Mouse (Mus musculus) lung, embryonic 14.5 days (tissue): ENCODE measurements around the gene Itih3. TPM values are rescaled to one million over a fixed set of nuclear protein-coding genes. Genes with fewer than 3 reads are reported as not detected.

ENCODE experiments used
- ATAC-seq: fragments of 200-750 bp; cut with Nextera tagmentation; 2 replicates; pipeline ENCODE4 v1.8.0; 2017; ENCODE audit warnings: mild to moderate bottlenecking, moderate TSS enrichment, moderate library complexity; ENCODE audit not compliant: insufficient read depth
- DNase-seq: peaks from one replicate; pipeline ENCODE4 v3.0.0-alpha.2; 2015
- H3K27ac ChIP-seq: fragments of 300-500 bp; sonication (generic); 2 replicates; pipeline ENCODE4 v1.5.1; 2014; ENCODE audit warnings: low read depth, mild to moderate bottlenecking, moderate library complexity
- H3K27me3 ChIP-seq: fragments of 300-500 bp; sonication (generic); 2 replicates; pipeline ENCODE4 v1.6.1; 2014; ENCODE audit warnings: low read length, control low read depth; ENCODE audit not compliant: insufficient read depth
- H3K36me3 ChIP-seq: fragments of 300-500 bp; sonication (generic); 2 replicates; pipeline ENCODE4 v1.6.1; 2014; ENCODE audit warnings: control low read depth; ENCODE audit not compliant: insufficient read depth
- H3K4me1 ChIP-seq: fragments of 300-500 bp; sonication (generic); 2 replicates; pipeline ENCODE4 v1.6.1; 2014; ENCODE audit warnings: antibody characterized with exemption, control low read depth; ENCODE audit not compliant: insufficient read depth
- H3K4me2 ChIP-seq: fragments of 300-500 bp; sonication (generic); 2 replicates; pipeline ENCODE4 v1.6.1; 2014; ENCODE audit warnings: mild to moderate bottlenecking
- H3K4me3 ChIP-seq: fragments of 300-500 bp; sonication (generic); 2 replicates; pipeline ENCODE4 v1.5.1; 2014; ENCODE audit warnings: low read depth, low read length
- H3K9ac ChIP-seq: fragments of 300-500 bp; sonication (generic); 2 replicates; pipeline ENCODE4 v1.6.1; 2014
- H3K9me3 ChIP-seq: fragments of 300-500 bp; sonication (generic); 2 replicates; pipeline ENCODE4 v1.6.1; 2016; ENCODE audit warnings: low read depth, low read length, control low read depth
- CTCF ChIP-seq: IDR thresholded peaks from 2 replicates; pipeline ENCODE4 v1.5.1; 2016; ENCODE audit warnings: antibody characterized with exemption, low read depth
- WGBS: fragments of 180-500 bp; shearing (Covaris S2); extraction: QIAGEN DNeasy Blood & Tissue Kit; methylation state at CpG from one replicate; pipeline ENCODE4 v1.1.7; 2014; 5-methylcytosine and 5-hydroxymethylcytosine counted together
- polyA plus RNA-seq: library from polyadenylated mRNA; unstranded; fragments of >200 nt; fragmentation: Nextera tagmentation; extraction: Ambion mirVana; gene quantifications from 2 replicates; pipeline ENCODE4 v1.2.1, GENCODE M21; 2014

Itih3 gene
- polyA plus RNA-seq, 1 experiment from 2014 or later: 0.71 TPM

GRCm38 (mm10) chr14:30874095-30874700 is 49.4 kb downstream of the Itih3 start:
- H3K9me3 ChIP-seq: no peaks in the 10 kb centered on the region
- H3K4me3 ChIP-seq: no peak overlapping the region
- peak overlapping the region; percentile 18; the same call in 1 of the 2 replicates for H3K4me2 ChIP-seq
- peak; percentile 51 for ATAC-seq
- peak overlapping the region; percentile 14; the same call in 1 of the 2 replicates for H3K27ac ChIP-seq
- H3K4me1 ChIP-seq: peaks cover 24% of the 10 kb centered on the region
- no peak for TF ChIP-seq CTCF
- WGBS: 55% methylated on average over 18 of the region's 18 CpGs
- peak; percentile 76 for DNase-seq
- H3K27me3 ChIP-seq: no peaks in the 10 kb centered on the region
- peaks cover 48% of the 10 kb centered on the region for H3K36me3 ChIP-seq
- H3K9ac ChIP-seq: no peak overlapping the region

GRCm38 (mm10) chr14:30870206-30871147 is 53.1 kb downstream of the Itih3 start:
- H3K4me2 ChIP-seq: no peak overlapping the region
- peaks cover 24% of the 10 kb centered on the region for H3K4me1 ChIP-seq
- peak overlapping the region; percentile 90 for H3K27ac ChIP-seq
- no peaks in the 10 kb centered on the region for H3K9me3 ChIP-seq
- no peak for TF ChIP-seq CTCF
- ATAC-seq (peak; percentile 25), DNase-seq (peak; percentile 80)
- H3K27me3 ChIP-seq: no peaks in the 10 kb centered on the region
- H3K36me3 ChIP-seq: peaks cover 54% of the 10 kb centered on the region
- 0 out of 2 replicates have a peak overlapping the region, but pooled peaks have one; percentile 13 for H3K9ac ChIP-seq
- H3K4me3 ChIP-seq: no peak overlapping the region
- WGBS: 60% methylated on average over 25 of the region's 25 CpGs

- no peak for TF ChIP-seq CTCF
- Histone ChIP-seq H3K27ac (peak overlapping the region; percentile 90), H3K36me3 (peaks cover 46% of the 10 kb centered on the region), H3K9me3 (no peaks in the 10 kb centered on the region), H3K9ac (no peak overlapping the region), H3K4me1 (peaks cover 24% of the 10 kb centered on the region), H3K27me3 (no peaks in the 10 kb centered on the region), H3K4me3 (no peak overlapping the region), H3K4me2 (no peak overlapping the region)
- WGBS: 81% methylated on average over 8 of the region's 8 CpGs
- DNase-seq (no peak), ATAC-seq (0 out of 2 replicates have a peak, but pooled peaks have one; percentile 4)
Observed at GRCm38 (mm10) chr14:30869391-30869801, 54.2 kb downstream of the Itih3 start.

GRCm38 (mm10) chr14:30868826-30869225 is 54.7 kb downstream of the Itih3 start:
- 83% methylated on average over 10 of the region's 10 CpGs for WGBS
- DNase-seq (no peak), ATAC-seq (no peak)
- Histone ChIP-seq H3K9ac (no peak overlapping the region), H3K27ac (no peak overlapping the region), H3K27me3 (no peaks in the 10 kb centered on the region), H3K4me2 (no peak overlapping the region), H3K4me3 (no peak overlapping the region), H3K36me3 (peaks cover 40% of the 10 kb centered on the region), H3K4me1 (peaks cover 21% of the 10 kb centered on the region), H3K9me3 (no peaks in the 10 kb centered on the region)
- TF ChIP-seq CTCF: no peak

GRCm38 (mm10) chr14:30867042-30867441 is 56.5 kb downstream of the Itih3 start:
- peak; percentile 95 for TF ChIP-seq CTCF
- DNase-seq: peak; percentile 91
- no peaks in the 10 kb centered on the region for H3K9me3 ChIP-seq
- H3K27me3 ChIP-seq: no peaks in the 10 kb centered on the region
- no peak overlapping the region for H3K9ac ChIP-seq
- WGBS: 22% methylated on average over 5 of the region's 5 CpGs
- peaks cover 15% of the 10 kb centered on the region for H3K4me1 ChIP-seq
- no peak overlapping the region for H3K4me3 ChIP-seq
- ATAC-seq: no peak
- H3K36me3 ChIP-seq: peaks cover 25% of the 10 kb centered on the region; the same call in 1 of the 2 replicates
- H3K27ac ChIP-seq: no peak overlapping the region
- H3K4me2 ChIP-seq: no peak overlapping the region

GRCm38 (mm10) chr14:30865311-30865710 is 58.2 kb downstream of the Itih3 start:
- Histone ChIP-seq H3K36me3 (peaks cover 16% of the 10 kb centered on the region; the same call in 1 of the 2 replicates), H3K4me1 (peaks cover 9% of the 10 kb centered on the region), H3K4me2 (no peak overlapping the region), H3K27ac (no peak overlapping the region), H3K27me3 (no peaks in the 10 kb centered on the region), H3K9ac (no peak overlapping the region), H3K4me3 (no peak overlapping the region), H3K9me3 (no peaks in the 10 kb centered on the region)
- ATAC-seq: no peak
- DNase-seq: peak; percentile 64
- TF ChIP-seq CTCF: peak; percentile 74
- 57% methylated on average over 3 of the region's 3 CpGs for WGBS

- Histone ChIP-seq H3K27me3 (no peaks in the 10 kb centered on the region), H3K4me2 (no peak overlapping the region), H3K9me3 (no peaks in the 10 kb centered on the region), H3K4me3 (no peak overlapping the region), H3K27ac (no peak overlapping the region), H3K9ac (no peak overlapping the region), H3K4me1 (no peaks in the 10 kb centered on the region), H3K36me3 (peaks cover 10% of the 10 kb centered on the region; the same call in 1 of the 2 replicates)
- DNase-seq (no peak), ATAC-seq (no peak)
- TF ChIP-seq CTCF: no peak
- WGBS: 68% methylated on average over 9 of the region's 9 CpGs
Observed at GRCm38 (mm10) chr14:30862368-30862767, 61.2 kb downstream of the Itih3 start.
